Mouse (Mus musculus): ENCODE measurements at regions not wholly inside any gene's neighbourhood (a gene's known extent, or its start where the extent isn't known, plus 50 kb on each side); places are given as distances from the start of the nearest gene placed in this dataset.

GRCm38 (mm10) chr13:60337383-60337782, 160.2 kb upstream of the Gas1 start:
- H3K36me3 ChIP-seq, result no peaks in the 10 kb centered on the region
- no peaks in the 10 kb centered on the region for H3K9me3 ChIP-seq (replicated peaks)
- H3K4me3 ChIP-seq, result no peak overlapping the region
- H3K9ac ChIP-seq, result no peak overlapping the region
- H3K27ac ChIP-seq, result no peak overlapping the region
- 47% methylated on average over 2 of the region's 2 CpGs for WGBS (ENCODE audit: insufficient replicate concordance)
- 0 out of 2 replicates have a peak, but pooled peaks cover 4% of the 10 kb centered on the region for H3K4me1 ChIP-seq
- H3K4me2 ChIP-seq, result no peak overlapping the region
- ATAC-seq, result no peak
- no peaks in the 10 kb centered on the region for H3K27me3 ChIP-seq (replicated peaks)

GRCm38 (mm10) chr13:60338107-60338506, 160.9 kb upstream of the Gas1 start:
- Histone ChIP-seq H3K4me3 (no peak overlapping the region), H3K9me3 (replicated peaks) (no peaks in the 10 kb centered on the region), H3K4me1 (0 out of 2 replicates have a peak, but pooled peaks cover 4% of the 10 kb centered on the region), H3K27me3 (replicated peaks) (no peaks in the 10 kb centered on the region), H3K36me3 (no peaks in the 10 kb centered on the region), H3K4me2 (no peak overlapping the region), H3K27ac (no peak overlapping the region), H3K9ac (no peak overlapping the region)
- ATAC-seq, result no peak
- WGBS (ENCODE audit: insufficient replicate concordance), result 72% methylated on average over 8 of the region's 8 CpGs

- no peaks in the 10 kb centered on the region for H3K27me3 ChIP-seq (replicated peaks)
- ATAC-seq, result no peak
- H3K4me3 ChIP-seq, result no peak overlapping the region
- WGBS (ENCODE audit: insufficient replicate concordance), result 79% methylated on average over 2 of the region's 2 CpGs
- H3K9me3 ChIP-seq (replicated peaks), result no peaks in the 10 kb centered on the region
- no peak overlapping the region for H3K27ac ChIP-seq
- H3K4me1 ChIP-seq, result 0 out of 2 replicates have a peak, but pooled peaks cover 4% of the 10 kb centered on the region
- no peak overlapping the region for H3K4me2 ChIP-seq
- H3K36me3 ChIP-seq, result no peaks in the 10 kb centered on the region
- H3K9ac ChIP-seq, result no peak overlapping the region
Observed at GRCm38 (mm10) chr13:60340068-60340467, 162.9 kb upstream of the Gas1 start.

- ATAC-seq, result no peak
- no peaks in the 10 kb centered on the region for H3K36me3 ChIP-seq
- no peak overlapping the region for H3K27ac ChIP-seq
- no peak overlapping the region for H3K9ac ChIP-seq
- WGBS (ENCODE audit: insufficient replicate concordance), result 63% methylated on average over 7 of the region's 7 CpGs
- H3K27me3 ChIP-seq (replicated peaks), result no peaks in the 10 kb centered on the region
- H3K9me3 ChIP-seq (replicated peaks), result no peaks in the 10 kb centered on the region
- H3K4me2 ChIP-seq, result no peak overlapping the region
- no peak overlapping the region for H3K4me3 ChIP-seq
- H3K4me1 ChIP-seq, result no peaks in the 10 kb centered on the region
Observed at GRCm38 (mm10) chr13:60347881-60348280, 170.7 kb upstream of the Gas1 start.

- Histone ChIP-seq H3K9ac (no peak overlapping the region), H3K27ac (no peak overlapping the region), H3K9me3 (replicated peaks) (no peaks in the 10 kb centered on the region), H3K4me1 (no peaks in the 10 kb centered on the region), H3K4me3 (no peak overlapping the region), H3K36me3 (no peaks in the 10 kb centered on the region), H3K27me3 (replicated peaks) (no peaks in the 10 kb centered on the region), H3K4me2 (no peak overlapping the region)
- 71% methylated on average over 2 of the region's 2 CpGs for WGBS (ENCODE audit: insufficient replicate concordance)
- ATAC-seq, result no peak
Observed at GRCm38 (mm10) chr13:60348438-60348837, 171.3 kb upstream of the Gas1 start.

- Histone ChIP-seq H3K4me1 (0 out of 2 replicates have a peak, but pooled peaks cover 4% of the 10 kb centered on the region), H3K4me2 (no peak overlapping the region), H3K27me3 (replicated peaks) (no peaks in the 10 kb centered on the region), H3K27ac (no peak overlapping the region), H3K36me3 (no peaks in the 10 kb centered on the region), H3K9ac (no peak overlapping the region), H3K9me3 (replicated peaks) (no peaks in the 10 kb centered on the region), H3K4me3 (no peak overlapping the region)
- 59% methylated on average over 6 of the region's 6 CpGs for WGBS (ENCODE audit: insufficient replicate concordance)
- ATAC-seq, result no peak
Observed at GRCm38 (mm10) chr13:60355707-60356490, 178.7 kb upstream of the Gas1 start.

- 71% methylated on average over 7 of the region's 7 CpGs for WGBS (ENCODE audit: insufficient replicate concordance)
- H3K4me1 ChIP-seq, result 0 out of 2 replicates have a peak, but pooled peaks cover 4% of the 10 kb centered on the region
- no peak for ATAC-seq
- no peaks in the 10 kb centered on the region for H3K9me3 ChIP-seq (replicated peaks)
- H3K4me2 ChIP-seq, result no peak overlapping the region
- H3K36me3 ChIP-seq, result no peaks in the 10 kb centered on the region
- 0 out of 2 replicates have a peak overlapping the region, but pooled peaks have one; percentile 25 for H3K27ac ChIP-seq
- no peaks in the 10 kb centered on the region for H3K27me3 ChIP-seq (replicated peaks)
- H3K9ac ChIP-seq, result no peak overlapping the region
- no peak overlapping the region for H3K4me3 ChIP-seq
Observed at GRCm38 (mm10) chr13:60358408-60359060, 181.4 kb upstream of the Gas1 start.

- Histone ChIP-seq H3K4me1 (no peaks in the 10 kb centered on the region), H3K27me3 (replicated peaks) (no peaks in the 10 kb centered on the region), H3K9ac (no peak overlapping the region), H3K4me2 (no peak overlapping the region), H3K27ac (no peak overlapping the region), H3K9me3 (replicated peaks) (no peaks in the 10 kb centered on the region), H3K4me3 (no peak overlapping the region), H3K36me3 (no peaks in the 10 kb centered on the region)
- no peak for ATAC-seq
- WGBS (ENCODE audit: insufficient replicate concordance), result 53% methylated on average over 13 of the region's 13 CpGs
Observed at GRCm38 (mm10) chr13:60364778-60365672, 187.9 kb upstream of the Gas1 start.

GRCm38 (mm10) chr13:60369216-60369615, 192.1 kb upstream of the Gas1 start:
- Histone ChIP-seq H3K27me3 (replicated peaks) (no peaks in the 10 kb centered on the region), H3K4me1 (0 out of 2 replicates have a peak, but pooled peaks cover 4% of the 10 kb centered on the region), H3K36me3 (no peaks in the 10 kb centered on the region), H3K4me3 (no peak overlapping the region), H3K4me2 (no peak overlapping the region), H3K9me3 (replicated peaks) (no peaks in the 10 kb centered on the region), H3K27ac (no peak overlapping the region), H3K9ac (no peak overlapping the region)
- 65% methylated on average over 4 of the region's 4 CpGs for whole genome bisulfite sequencing (ENCODE audit: insufficient replicate concordance)
- ATAC-seq, result no peak

- 73% methylated on average over 2 of the region's 2 CpGs for WGBS (ENCODE audit: insufficient replicate concordance)
- no peak for ATAC-seq
- no peaks in the 10 kb centered on the region for H3K27me3 ChIP-seq (replicated peaks)
Observed at GRCm38 (mm10) chr13:60371656-60372055, 194.5 kb upstream of the Gas1 start.

GRCm38 (mm10) chr13:60376705-60377104, 199.5 kb upstream of the Gas1 start:
- 59% methylated on average over 2 of the region's 2 CpGs for WGBS (ENCODE audit: insufficient replicate concordance)
- Histone ChIP-seq H3K4me1 (0 out of 2 replicates have a peak, but pooled peaks cover 4% of the 10 kb centered on the region), H3K9me3 (replicated peaks) (no peaks in the 10 kb centered on the region), H3K27ac (no peak overlapping the region), H3K27me3 (replicated peaks) (no peaks in the 10 kb centered on the region), H3K4me2 (no peak overlapping the region), H3K36me3 (no peaks in the 10 kb centered on the region), H3K9ac (no peak overlapping the region), H3K4me3 (no peak overlapping the region)
- ATAC-seq, result no peak

More at GRCm38 (mm10) chr13:60371656-60372055, 194.5 kb upstream of the Gas1 start:
- H3K4me3 ChIP-seq, result no peak overlapping the region
- 0 out of 2 replicates have a peak, but pooled peaks cover 4% of the 10 kb centered on the region for H3K4me1 ChIP-seq
- H3K4me2 ChIP-seq, result no peak overlapping the region
- no peak overlapping the region for H3K27ac ChIP-seq
- H3K9ac ChIP-seq, result no peak overlapping the region
- H3K36me3 ChIP-seq, result no peaks in the 10 kb centered on the region
- no peaks in the 10 kb centered on the region for H3K9me3 ChIP-seq (replicated peaks)

Data from liver, embryonic 12.5 days (tissue).